Mouse (Mus musculus): Measurements from ENCODE around the gene Mblac1.
"Not testable (repeated sequence)": the region's sequence is repeated elsewhere in the genome, so short reads cannot be mapped to it uniquely, and the experiment has no call there.

Gene Mblac1

DNA sequence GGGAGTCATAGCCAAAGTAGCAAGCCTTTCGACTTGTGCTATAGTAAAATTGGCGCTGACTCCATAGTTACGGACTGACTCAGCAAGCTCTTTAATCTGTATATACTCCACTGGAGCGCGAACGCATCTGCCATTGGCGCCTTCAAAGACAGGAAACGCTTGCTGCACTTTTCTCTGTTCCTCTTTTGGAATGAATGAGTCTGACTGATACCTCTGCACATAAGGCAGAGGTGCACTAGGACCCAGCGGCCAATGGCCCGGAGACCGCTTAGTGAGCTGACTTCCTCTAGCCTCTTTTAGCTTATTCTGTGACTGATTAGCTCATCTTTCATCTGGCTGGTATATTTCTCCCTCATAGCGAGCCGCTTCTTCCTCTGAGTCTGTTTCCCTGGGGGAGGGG lies 22.5 kb downstream of the Mblac1 start:
- not testable (repeated sequence) for DNase-seq

DNA sequence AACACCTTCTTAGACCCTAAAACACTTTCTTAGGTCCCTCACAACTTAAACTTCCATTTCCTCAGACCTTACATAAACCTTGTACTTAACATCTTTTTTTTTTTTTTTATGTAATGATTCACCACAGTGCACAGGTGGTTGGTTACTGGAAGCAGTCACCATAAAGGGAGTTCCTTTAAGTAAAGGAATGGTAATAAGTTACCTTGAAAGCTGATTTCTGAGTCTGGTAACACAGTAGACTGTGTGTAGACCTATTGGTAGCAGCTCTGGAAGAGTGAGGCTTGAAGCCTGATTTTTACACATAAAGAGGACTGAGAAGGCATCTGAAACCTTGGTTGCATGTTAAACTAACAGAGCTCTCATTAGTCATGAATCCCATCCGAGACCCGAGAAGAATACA lies 25.8 kb downstream of the Mblac1 start:
- DNase-seq, result no peak

- peak; percentile 92 to 98 for DNase-seq
Measured at GRCm38 (mm10) chr5:138222111-138222510, 28.0 kb downstream of the Mblac1 start.

DNA sequence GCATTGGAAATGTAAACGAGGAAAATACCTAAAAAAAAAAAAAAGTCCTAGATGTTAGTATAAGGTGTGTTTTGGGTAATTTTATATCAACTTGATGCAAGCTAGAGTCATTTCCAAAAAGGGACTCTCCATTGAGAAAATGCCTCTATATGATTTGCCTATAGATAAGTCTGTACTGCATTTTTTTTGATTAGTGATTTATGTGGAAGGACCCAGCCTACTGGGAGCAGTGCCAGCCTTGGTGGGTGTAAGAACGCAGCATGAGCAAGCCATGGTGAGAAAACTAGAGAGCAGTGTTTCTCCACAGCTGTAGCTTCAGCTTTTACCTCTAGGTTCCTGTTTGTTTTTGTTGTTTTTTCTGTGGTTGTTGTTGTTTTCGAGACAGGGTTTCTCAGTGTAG lies 29.2 kb downstream of the Mblac1 start:
- DNase-seq, result no peak

DNA sequence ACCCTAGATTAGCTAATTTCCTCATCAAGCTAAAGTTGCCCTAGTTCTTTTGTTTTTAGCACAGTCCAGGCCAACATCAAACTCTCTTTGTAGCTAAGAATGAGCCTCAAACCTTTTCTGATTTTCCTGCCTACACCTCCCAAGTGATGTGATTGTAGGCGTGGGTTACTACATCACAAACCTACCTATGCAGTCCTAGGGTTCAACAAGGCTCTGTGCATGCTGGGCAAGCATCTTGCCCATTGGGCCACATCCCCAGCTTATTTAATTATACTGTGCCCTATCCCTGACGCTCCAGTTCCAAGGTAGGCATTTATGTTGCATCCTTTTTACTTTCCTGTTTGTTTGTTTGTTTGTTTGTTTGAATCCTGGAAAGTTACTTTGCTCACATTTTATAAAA lies 31.6 kb downstream of the Mblac1 start, which contains the start of gene Nxpe5:
Gene Nxpe5, plus strand, starts transcription at position 199 of the 400 bp plus-strand sequence.
- no peak for DNase-seq

DNA sequence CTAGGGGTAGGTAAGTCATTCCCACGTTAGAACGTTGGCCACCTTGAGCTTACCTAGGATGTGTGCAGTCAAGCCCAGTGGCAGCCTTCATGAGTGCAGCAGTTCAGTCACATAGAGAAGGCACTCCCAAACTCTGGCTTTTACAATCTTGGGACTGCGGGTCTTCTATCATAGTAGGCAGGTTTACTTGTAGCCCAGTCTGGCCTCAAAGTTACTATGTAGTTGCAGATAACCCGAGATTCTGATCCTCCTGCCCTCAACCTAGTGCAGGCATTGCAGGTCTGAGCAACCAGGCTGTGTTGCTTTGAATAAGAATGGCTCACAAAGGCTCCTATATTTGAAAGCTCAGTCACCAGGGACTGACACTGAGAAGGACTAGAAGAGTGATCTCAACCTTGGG lies 32.4 kb downstream of the Mblac1 start:
- DNase-seq, result no peak

DNA sequence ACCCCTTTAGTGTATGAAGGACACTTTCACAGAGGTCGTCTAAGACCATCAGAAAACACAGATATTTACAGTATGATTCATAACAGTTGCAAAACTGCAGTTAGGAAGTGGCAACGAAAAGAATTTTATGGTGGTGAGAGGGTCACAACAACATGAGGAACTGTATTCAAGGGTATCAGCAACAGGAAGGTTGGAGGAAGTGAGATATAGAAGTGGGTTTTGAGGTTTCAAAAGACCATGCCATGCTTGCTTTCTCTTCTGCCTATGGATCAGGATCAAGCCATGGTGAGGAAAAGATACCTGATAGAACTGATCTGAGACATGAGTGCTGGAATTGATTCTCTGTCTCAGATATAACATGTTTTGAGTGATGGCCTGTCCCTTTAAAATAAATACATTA lies 33.3 kb downstream of the Mblac1 start:
- no peak for DNase-seq

DNA sequence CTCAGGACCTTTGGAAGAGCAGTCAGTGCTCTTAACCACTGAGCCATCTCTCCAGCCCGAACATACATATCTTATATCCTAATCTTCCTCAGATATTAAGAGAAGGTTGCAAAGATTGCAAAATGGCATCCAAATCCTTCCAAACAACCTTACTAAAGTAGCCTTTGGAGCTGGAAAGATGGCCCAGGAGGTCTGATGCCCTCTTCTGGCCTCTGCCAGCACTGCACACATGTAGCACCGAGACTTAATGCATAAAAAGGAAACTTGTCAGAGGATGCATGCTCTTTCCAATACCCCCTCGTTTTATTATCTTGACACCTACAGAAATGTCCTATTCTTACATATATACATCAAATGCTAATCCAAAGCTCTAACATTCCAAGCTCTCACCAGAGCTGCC lies 33.9 kb downstream of the Mblac1 start:
- DNase-seq, result peak in 1 of 2 experiments; percentile 72

DNA sequence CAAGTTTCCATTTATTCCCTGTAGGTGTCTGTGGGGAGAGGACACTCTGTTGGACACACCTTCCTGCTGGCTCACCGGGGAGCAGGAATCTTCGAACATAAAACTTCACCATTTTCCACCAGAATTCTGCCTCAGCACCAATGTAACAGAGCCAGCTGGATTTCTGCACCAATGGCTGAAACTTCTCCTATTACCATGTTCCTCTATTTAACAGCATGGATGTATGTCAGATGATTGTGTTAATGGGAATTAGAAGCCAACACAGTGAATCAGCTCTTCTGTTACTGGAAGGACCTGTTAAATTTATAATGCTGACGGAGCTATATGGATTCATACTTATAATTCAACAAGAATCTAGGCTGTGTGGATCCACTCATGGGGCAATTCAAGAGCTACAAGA lies 35.4 kb downstream of the Mblac1 start:
- DNase-seq, result no peak

DNA sequence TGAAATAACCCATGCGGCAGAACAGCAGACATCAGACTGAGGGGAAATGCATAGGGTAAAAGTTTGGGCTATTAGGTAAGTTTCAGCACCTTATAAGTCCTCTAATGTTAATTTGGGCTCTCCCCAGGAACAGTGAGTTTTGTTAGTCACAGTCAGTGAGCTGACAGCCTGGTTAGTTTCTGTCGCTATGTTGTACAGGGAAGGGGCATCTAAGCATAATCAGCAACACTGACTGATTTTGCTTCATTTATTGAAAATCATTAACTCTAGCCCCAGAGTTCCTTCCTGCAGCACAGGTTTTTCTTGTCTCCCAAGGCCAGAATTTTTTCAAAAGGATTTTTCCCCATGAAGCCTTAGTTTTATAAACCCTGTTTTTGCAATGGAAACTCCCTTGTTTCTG lies 39.7 kb downstream of the Mblac1 start:
- DNase-seq, result no peak

- no peak for DNase-seq
Measured at GRCm38 (mm10) chr5:138234224-138234623, 40.1 kb downstream of the Mblac1 start.

DNA sequence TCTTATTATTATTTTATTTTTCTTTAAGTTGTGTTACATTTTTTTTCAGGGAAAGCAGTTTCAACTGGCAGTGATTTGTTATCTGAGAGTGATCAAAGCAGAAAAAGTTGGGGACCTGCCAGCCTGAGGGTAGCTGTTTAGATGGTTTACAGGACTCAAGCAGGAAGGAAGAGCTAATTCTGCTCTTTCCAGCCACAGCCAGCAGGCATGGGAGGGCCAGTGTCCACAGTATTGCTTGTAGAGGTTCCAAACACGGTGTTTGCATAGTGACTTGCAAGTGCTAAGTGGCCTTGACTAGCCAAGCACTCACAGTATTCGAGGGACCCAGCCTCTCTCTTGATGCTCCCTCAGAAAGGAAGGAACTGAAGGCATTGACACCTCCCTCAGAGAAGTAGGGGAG lies 47.4 kb downstream of the Mblac1 start:
- DNase-seq, result no peak

Measured in kidney, postnatal 25 days (tissue).